Mouse (Mus musculus): ENCODE results near the gene Tctex1d4. TPM values are rescaled to one million over a fixed set of nuclear protein-coding genes. Genes with fewer than 3 reads are reported as not detected.

Gene Tctex1d4
- 0.45 and 0.58 TPM in 2 replicates for polyA plus RNA-seq (2012; rRNA removed)

DNA sequence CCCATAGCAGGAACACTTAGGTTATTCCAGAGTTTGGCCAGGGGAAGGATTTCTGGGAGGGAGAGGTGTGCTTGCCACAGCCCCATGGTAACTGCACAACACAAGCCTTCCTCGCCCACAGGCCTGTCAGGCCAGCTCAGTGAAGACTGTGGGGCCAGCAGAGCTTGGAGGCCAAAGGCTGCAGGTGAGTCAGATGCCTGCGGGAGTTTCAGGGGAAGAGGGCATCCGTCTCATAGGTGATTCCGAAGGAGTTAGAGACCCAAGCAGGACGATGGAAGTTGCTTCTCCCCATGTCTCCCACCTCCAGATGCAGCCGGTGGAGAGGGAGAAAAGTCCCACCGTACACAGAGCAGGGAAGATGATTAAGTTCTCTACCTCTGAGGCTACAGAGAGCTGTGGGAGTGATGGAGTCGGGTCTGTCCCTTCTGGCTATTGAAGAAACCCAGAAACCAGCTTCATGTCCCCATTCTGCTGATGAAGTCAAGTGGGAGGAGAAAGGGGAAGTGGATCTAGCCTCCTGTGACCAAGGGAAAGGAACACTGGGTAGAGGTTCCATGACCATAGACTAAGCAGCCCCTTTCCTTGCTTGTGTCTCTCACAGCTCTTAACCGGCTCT, at the start of gene Tctex1d4:
TSS of gene Tctex1d4 (plus strand) at position 120 of the 616 bp plus-strand sequence.

DNA sequence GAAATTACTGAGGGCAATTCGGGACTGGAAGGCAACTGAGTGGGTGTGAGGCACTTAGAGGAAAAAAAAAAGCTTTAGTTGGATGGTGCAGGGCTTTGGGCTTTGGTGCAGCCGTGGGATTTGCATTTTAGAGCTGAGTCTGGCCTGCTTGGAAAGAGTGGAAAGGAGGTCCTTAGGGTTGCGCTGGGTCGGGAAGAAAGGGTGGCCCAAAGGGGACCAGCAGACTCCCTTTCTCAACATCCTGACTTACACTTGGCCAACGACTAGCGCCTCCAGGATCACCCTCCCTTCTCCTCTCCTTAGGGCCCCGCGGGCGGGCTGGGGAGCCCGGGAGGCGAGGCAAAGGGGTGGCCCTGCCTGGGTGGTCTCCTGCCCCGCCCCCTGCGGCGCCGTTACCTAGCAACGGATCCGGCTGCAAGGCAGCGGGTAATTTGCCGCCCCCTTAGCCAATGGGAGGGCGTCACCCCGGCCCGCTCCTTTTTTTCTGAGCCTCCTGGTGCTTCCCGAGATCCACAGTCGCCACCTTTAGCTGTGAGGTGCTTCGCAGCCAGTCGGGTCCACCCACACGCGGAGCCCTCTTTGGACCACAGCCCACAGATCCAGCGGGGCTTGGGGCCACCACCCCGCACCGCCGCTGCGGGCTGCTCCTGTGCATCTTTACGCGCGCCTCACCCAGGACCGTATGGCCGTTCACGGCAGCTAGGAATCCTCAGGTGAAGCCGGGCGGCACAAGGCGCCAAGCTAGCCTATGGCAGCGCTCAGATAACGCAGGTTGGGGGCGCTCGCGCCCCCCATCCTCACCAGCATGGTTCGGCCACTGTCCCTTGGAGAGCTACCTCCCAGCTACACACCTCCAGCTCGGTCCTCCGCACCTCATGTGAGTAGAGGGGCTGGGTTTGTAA, 30.8 kb upstream of the Tctex1d4 start, which contains the start of gene Ptch2:
TSS of gene Ptch2 (plus strand) at position 525 of the 902 bp plus-strand sequence.

DNA sequence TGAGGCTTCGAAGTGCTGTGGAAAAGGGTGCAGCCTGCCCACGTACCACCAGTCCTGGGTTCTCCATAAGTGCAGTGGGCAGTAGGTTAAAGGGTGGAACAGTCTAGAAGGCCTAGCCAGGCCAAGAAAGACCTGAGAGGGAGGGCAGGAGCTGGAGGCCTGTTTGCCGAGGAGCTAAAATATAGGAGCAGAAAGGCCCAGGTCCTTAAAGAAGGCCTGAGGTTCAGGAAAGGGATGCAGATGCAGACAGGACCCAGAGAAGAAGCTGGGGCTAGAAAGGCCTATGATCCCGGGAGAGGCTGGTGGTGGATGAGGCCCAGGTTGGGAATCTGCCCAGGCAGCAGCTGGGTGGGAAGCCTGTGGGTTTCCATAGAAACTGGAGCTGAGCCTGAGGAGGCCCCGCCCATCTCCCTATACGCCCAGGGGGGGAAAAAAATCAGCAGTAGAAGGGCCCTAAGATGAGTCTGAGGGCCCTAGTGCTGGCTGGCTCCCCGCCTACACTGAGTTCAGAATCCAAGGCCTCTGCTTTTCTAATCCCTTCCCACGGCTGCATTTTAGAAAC, 1.2 kb upstream of the Tctex1d4 start, which contains the start of gene Btbd19:
TSS of gene Btbd19 (minus strand) at position 378 of the 562 bp plus-strand sequence.

DNA sequence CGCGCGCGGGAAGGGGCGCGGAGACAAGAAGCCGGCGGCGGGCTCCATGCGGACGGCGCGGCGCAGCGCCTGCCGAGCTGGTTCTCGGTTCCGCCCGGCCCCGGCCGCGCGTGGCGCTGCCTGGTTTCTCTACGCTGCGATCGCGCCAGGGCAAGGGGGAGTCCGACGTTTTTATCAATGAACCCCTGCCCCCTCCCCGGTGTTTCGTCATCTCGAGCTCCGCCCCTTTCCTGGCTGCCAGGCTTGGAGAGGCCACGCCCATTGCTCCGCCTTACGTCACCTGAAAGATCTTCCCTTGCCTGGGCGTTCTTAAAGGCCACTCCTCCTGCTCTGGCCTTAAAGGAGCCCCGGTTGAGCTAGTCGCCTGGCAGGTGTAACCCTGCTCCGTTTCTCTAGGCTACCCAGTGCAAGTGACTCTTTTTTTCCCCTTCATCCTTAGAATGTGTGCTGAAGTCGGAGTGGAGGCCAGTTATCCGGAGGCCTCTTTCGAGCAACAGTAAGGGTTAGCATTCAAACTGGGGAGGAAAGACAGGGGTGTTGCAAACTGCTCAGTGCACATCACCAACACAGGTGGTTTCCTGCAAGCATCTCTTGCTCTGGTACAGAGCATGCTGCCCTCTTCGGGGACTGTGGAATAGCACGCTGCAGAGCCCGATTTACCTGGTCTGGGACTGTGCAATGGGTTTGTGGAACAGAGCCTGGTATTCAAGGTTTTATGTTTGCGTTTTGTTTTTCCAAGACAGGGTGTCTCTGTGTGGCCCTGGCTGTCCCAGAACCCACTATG, 7.4 kb downstream of the Tctex1d4 start, which contains the start of gene Plk3:
TSS of gene Plk3 (minus strand) at position 147 of the 784 bp plus-strand sequence.

DNA sequence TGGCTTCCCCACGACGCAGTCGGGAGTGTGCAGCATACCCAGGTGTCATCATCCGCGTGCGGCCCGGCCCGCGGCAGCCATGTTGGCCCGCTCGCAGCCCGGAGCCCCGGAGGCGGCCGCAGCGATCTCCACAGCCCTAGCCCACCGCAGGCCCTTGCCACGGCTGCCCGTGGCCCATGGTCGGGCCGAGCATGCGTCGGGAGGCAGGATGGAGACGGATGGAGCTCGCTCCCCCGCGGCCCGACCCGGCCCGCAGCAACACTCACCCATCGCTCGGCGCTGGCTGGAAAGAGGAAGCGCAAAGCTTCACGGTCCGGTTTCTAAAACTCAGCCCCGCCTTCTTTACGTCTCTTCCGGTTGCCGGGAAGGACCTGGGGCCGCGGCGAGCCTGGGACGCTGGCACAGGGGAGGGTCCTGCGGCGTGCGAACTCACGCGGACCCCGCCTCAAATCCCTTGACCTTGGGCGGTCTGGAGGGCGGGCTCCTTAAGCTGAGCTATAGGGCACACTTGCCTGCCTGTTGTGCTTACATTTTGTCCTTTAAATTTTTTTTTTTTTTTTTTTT, 29.3 kb downstream of the Tctex1d4 start, which contains the start of gene Rps8:
TSS of gene Rps8 (minus strand) at position 452 of the 564 bp plus-strand sequence.

Other genes starting within 250 kb of the Tctex1d4 start
- gene Zswim5, start 249.4 kb upstream of the Tctex1d4 start, polyA plus RNA-seq (2012; rRNA removed): 22.0 and 27.1 TPM in 2 replicates
- gene Urod, start 132.4 kb upstream of the Tctex1d4 start, polyA plus RNA-seq (2012; rRNA removed): 59.3 and 62.9 TPM in 2 replicates
- 51.7 and 57.8 TPM in 2 replicates for gene Hectd3, start 131.5 kb upstream of the Tctex1d4 start, polyA plus RNA-seq (2012; rRNA removed)
- 31.6 and 32.5 TPM in 2 replicates for gene Eif2b3, start 107.4 kb upstream of the Tctex1d4 start, polyA plus RNA-seq (2012; rRNA removed)
- 9.2 and 13.2 TPM in 2 replicates for gene Ptch2, start 30.7 kb upstream of the Tctex1d4 start, polyA plus RNA-seq (2012; rRNA removed)
- 7.2 and 9.3 TPM in 2 replicates for gene Btbd19, start 1.1 kb upstream of the Tctex1d4 start, polyA plus RNA-seq (2012; rRNA removed)
- gene Plk3, start 7.2 kb downstream of the Tctex1d4 start, polyA plus RNA-seq (2012; rRNA removed): 16.9 and 18.0 TPM in 2 replicates
- gene Rps8, start 29.4 kb downstream of the Tctex1d4 start, polyA plus RNA-seq (2012; rRNA removed): 1,168 and 1,206 TPM in 2 replicates
- gene Kif2c, start 55.8 kb downstream of the Tctex1d4 start, polyA plus RNA-seq (2012; rRNA removed): 21.5 and 30.5 TPM in 2 replicates
- gene Tmem53, start 125.2 kb downstream of the Tctex1d4 start, polyA plus RNA-seq (2012; rRNA removed): 5.0 and 6.8 TPM in 2 replicates
- 1.2 and 1.3 TPM in 2 replicates for gene Armh1, start 125.3 kb downstream of the Tctex1d4 start, polyA plus RNA-seq (2012; rRNA removed)